Mouse (Mus musculus) lung, postnatal 4 days (tissue): Measurements from ENCODE around the gene Ada.
A peak's percentile ranks its signal among the peaks of the same experiment; 100 is the strongest.

Experiments used
- DNase-seq, 2 experiments: peaks; one replicate each; pipeline ENCODE4 v3.0.0; 2021

Ada gene

GRCm38 (mm10) chr2:163749647-163750611 is at the start of gene Ada:
TSS of gene Ada (minus strand) at chr2:163750239.
- peak; percentile 66 to 72 for DNase-seq

- peak; percentile 68 to 88 for DNase-seq
Measured at GRCm38 (mm10) chr2:163798411-163798810, 48.4 kb upstream of the Ada start.

- peak; percentile 52 to 79 for DNase-seq
Measured at GRCm38 (mm10) chr2:163788484-163788883, 38.4 kb upstream of the Ada start.

- peak in 1 of 2 experiments; percentile 61 for DNase-seq
Measured at GRCm38 (mm10) chr2:163787709-163788108, 37.7 kb upstream of the Ada start.

GRCm38 (mm10) chr2:163787086-163787485 is 37.0 kb upstream of the Ada start:
- DNase-seq = no peak

GRCm38 (mm10) chr2:163783901-163784300 is 33.9 kb upstream of the Ada start:
- no peak for DNase-seq

- no peak for DNase-seq
Measured at GRCm38 (mm10) chr2:163783368-163783767, 33.3 kb upstream of the Ada start.

GRCm38 (mm10) chr2:163778896-163779295 is 28.9 kb upstream of the Ada start:
- DNase-seq = no peak

- no peak for DNase-seq
Measured at GRCm38 (mm10) chr2:163777061-163777460, 27.0 kb upstream of the Ada start.

- no peak for DNase-seq
Measured at GRCm38 (mm10) chr2:163776661-163777060, 26.6 kb upstream of the Ada start.

- DNase-seq = no peak
Measured at GRCm38 (mm10) chr2:163770731-163771130, 20.7 kb upstream of the Ada start.

- no peak for DNase-seq
Measured at GRCm38 (mm10) chr2:163766890-163767289, 16.9 kb upstream of the Ada start.

- DNase-seq = no peak
Measured at GRCm38 (mm10) chr2:163766261-163766660, 16.2 kb upstream of the Ada start.

GRCm38 (mm10) chr2:163761402-163761801 is 11.4 kb upstream of the Ada start:
- no peak for DNase-seq

GRCm38 (mm10) chr2:163760589-163760988 is 10.6 kb upstream of the Ada start:
- no peak for DNase-seq

GRCm38 (mm10) chr2:163758146-163758545 is 8.1 kb upstream of the Ada start:
- DNase-seq = no peak

GRCm38 (mm10) chr2:163756723-163757122 is 6.7 kb upstream of the Ada start:
- peak; percentile 55 to 80 for DNase-seq

GRCm38 (mm10) chr2:163754228-163754627 is 4.2 kb upstream of the Ada start:
- no peak for DNase-seq

GRCm38 (mm10) chr2:163744801-163745570 is 5.1 kb downstream of the Ada start:
- DNase-seq = no peak

GRCm38 (mm10) chr2:163743357-163743756 is 6.7 kb downstream of the Ada start:
- DNase-seq = peak in 1 of 2 experiments; percentile 44

GRCm38 (mm10) chr2:163742656-163743055 is 7.4 kb downstream of the Ada start:
- no peak for DNase-seq

GRCm38 (mm10) chr2:163735980-163736379 is 14.1 kb downstream of the Ada start:
- peak; percentile 48 to 58 for DNase-seq

GRCm38 (mm10) chr2:163735163-163735562 is 14.9 kb downstream of the Ada start:
- no peak for DNase-seq

- no peak for DNase-seq
Measured at GRCm38 (mm10) chr2:163732021-163732420, 18.0 kb downstream of the Ada start.
